Mouse (Mus musculus) kidney, embryonic 14.5 days (tissue): ENCODE measurements around the gene Ccr4. TPM values are rescaled to one million over a fixed set of nuclear protein-coding genes. Genes with fewer than 3 reads are reported as not detected.

Experiments
- ATAC-seq: fragments of 200-750 bp; cut with Nextera tagmentation; 2 replicates; pipeline ENCODE4 v1.8.0; 2017; ENCODE audit warnings: moderate number of reproducible peaks, mild to moderate bottlenecking, moderate TSS enrichment, moderate library complexity; ENCODE audit not compliant: low FRiP score, low TSS enrichment
- H3K27ac ChIP-seq: fragments of 300-500 bp; sonication (generic); 2 replicates; pipeline ENCODE4 v1.5.1; 2014; ENCODE audit warnings: low read depth, mild to moderate bottlenecking, low read length, moderate library complexity, mixed read lengths
- H3K27me3 ChIP-seq: fragments of 300-500 bp; sonication (generic); 2 replicates; pipeline ENCODE4 v1.6.1; 2014; ENCODE audit warnings: mild to moderate bottlenecking, low read length; ENCODE audit not compliant: control insufficient read depth, insufficient read depth
- H3K36me3 ChIP-seq: fragments of 300-500 bp; sonication (generic); 2 replicates; pipeline ENCODE4 v1.6.1; 2014; ENCODE audit warnings: low read length, mixed read lengths; ENCODE audit not compliant: control insufficient read depth, insufficient read depth
- H3K4me1 ChIP-seq: fragments of 300-500 bp; sonication (generic); 2 replicates; pipeline ENCODE4 v1.6.1; 2014; ENCODE audit warnings: low read length, mixed read lengths; ENCODE audit not compliant: control insufficient read depth, insufficient read depth
- H3K4me2 ChIP-seq: fragments of 300-500 bp; sonication (generic); replicated peaks from 2 replicates; pipeline ENCODE4 v1.6.1; 2014; ENCODE audit warnings: low read depth, mild to moderate bottlenecking, low read length
- H3K4me3 ChIP-seq: fragments of 300-500 bp; sonication (generic); 2 replicates; pipeline ENCODE4 v1.5.1; 2014; ENCODE audit warnings: mild to moderate bottlenecking, low read length
- H3K9ac ChIP-seq: fragments of 300-500 bp; sonication (generic); 2 replicates; pipeline ENCODE4 v1.6.1; 2014; ENCODE audit warnings: low read depth, mild to moderate bottlenecking, low read length, moderate library complexity
- H3K9me3 ChIP-seq: fragments of 300-500 bp; sonication (generic); 2 replicates; pipeline ENCODE4 v1.6.1; 2016; ENCODE audit warnings: low read length; ENCODE audit not compliant: control insufficient read depth
- WGBS: fragments of 180-500 bp; shearing (Covaris S2); extraction: QIAGEN DNeasy Blood & Tissue Kit; methylation state at CpG from one replicate; pipeline ENCODE4 v1.1.7; 2014; 5-methylcytosine and 5-hydroxymethylcytosine counted together
- polyA plus RNA-seq: library from polyadenylated mRNA; unstranded; fragments of >200 nt; fragmentation: Nextera tagmentation; extraction: Ambion mirVana; gene quantifications from 2 replicates; pipeline ENCODE4 v1.2.1, GENCODE M21; 2014

Ccr4 gene
- polyA plus RNA-seq, 1 experiment from 2014 or later = 0.68 TPM

GRCm38 (mm10) chr9:114499783-114500515, 4.8 kb downstream of the Ccr4 start:
- H3K9me3 ChIP-seq = no peaks in the 10 kb centered on the region
- 18% methylated on average over 15 of the region's 15 CpGs for WGBS
- H3K27ac ChIP-seq = no peak overlapping the region
- no peak overlapping the region for H3K9ac ChIP-seq
- H3K4me1 ChIP-seq = no peaks in the 10 kb centered on the region
- ATAC-seq = peak; percentile 55; the same call in 1 of the 2 replicates
- no peaks in the 10 kb centered on the region for H3K36me3 ChIP-seq
- H3K4me3 ChIP-seq = no peak overlapping the region
- H3K27me3 ChIP-seq = no peaks in the 10 kb centered on the region
- H3K4me2 ChIP-seq = no peak overlapping the region

- peak; percentile 84 for ATAC-seq
- Histone ChIP-seq H3K27ac (no peak overlapping the region), H3K9me3 (no peaks in the 10 kb centered on the region), H3K36me3 (no peaks in the 10 kb centered on the region), H3K4me2 (no peak overlapping the region; the same call in 1 of the 2 replicates), H3K27me3 (no peaks in the 10 kb centered on the region), H3K4me3 (no peak overlapping the region), H3K9ac (no peak overlapping the region), H3K4me1 (no peaks in the 10 kb centered on the region)
- 5% methylated on average over 11 of the region's 11 CpGs for WGBS
Measured at GRCm38 (mm10) chr9:114498218-114498617, 6.5 kb downstream of the Ccr4 start.

- WGBS = 83% methylated on average over 7 of the region's 7 CpGs
- H3K27ac ChIP-seq = no peak overlapping the region
- H3K4me1 ChIP-seq = no peaks in the 10 kb centered on the region
- no peaks in the 10 kb centered on the region for H3K27me3 ChIP-seq
- no peak for ATAC-seq
- H3K4me2 ChIP-seq = no peak overlapping the region
- H3K36me3 ChIP-seq = no peaks in the 10 kb centered on the region
- no peak overlapping the region for H3K4me3 ChIP-seq
- H3K9ac ChIP-seq = no peak overlapping the region
- no peaks in the 10 kb centered on the region for H3K9me3 ChIP-seq
Measured at GRCm38 (mm10) chr9:114496469-114496868, 8.2 kb downstream of the Ccr4 start.

- 76% methylated on average over 23 of the region's 23 CpGs for WGBS
- Histone ChIP-seq H3K27me3 (no peaks in the 10 kb centered on the region), H3K9ac (no peak overlapping the region), H3K9me3 (no peaks in the 10 kb centered on the region), H3K36me3 (no peaks in the 10 kb centered on the region), H3K4me3 (no peak overlapping the region), H3K4me2 (no peak overlapping the region), H3K27ac (no peak overlapping the region), H3K4me1 (no peaks in the 10 kb centered on the region)
- no peak for ATAC-seq
Measured at GRCm38 (mm10) chr9:114487481-114488258, 17.0 kb downstream of the Ccr4 start.

- Histone ChIP-seq H3K4me1 (no peaks in the 10 kb centered on the region), H3K4me3 (no peak overlapping the region), H3K4me2 (no peak overlapping the region), H3K9ac (no peak overlapping the region), H3K36me3 (no peaks in the 10 kb centered on the region), H3K9me3 (no peaks in the 10 kb centered on the region), H3K27ac (no peak overlapping the region), H3K27me3 (no peaks in the 10 kb centered on the region)
- ATAC-seq = no peak
- 57% methylated on average over 4 of the region's 4 CpGs for WGBS
Measured at GRCm38 (mm10) chr9:114486808-114487207, 17.9 kb downstream of the Ccr4 start.

- 87% methylated on average over 5 of the region's 5 CpGs for WGBS
- Histone ChIP-seq H3K9ac (no peak overlapping the region), H3K27me3 (no peaks in the 10 kb centered on the region), H3K27ac (no peak overlapping the region), H3K4me3 (no peak overlapping the region), H3K4me2 (no peak overlapping the region), H3K9me3 (no peaks in the 10 kb centered on the region), H3K36me3 (no peaks in the 10 kb centered on the region), H3K4me1 (no peaks in the 10 kb centered on the region)
- no peak for ATAC-seq
Measured at GRCm38 (mm10) chr9:114484771-114485170, 19.9 kb downstream of the Ccr4 start.

- H3K9me3 ChIP-seq = no peaks in the 10 kb centered on the region
- WGBS = 80% methylated on average over 3 of the region's 3 CpGs
- no peaks in the 10 kb centered on the region for H3K36me3 ChIP-seq
- H3K4me3 ChIP-seq = no peak overlapping the region
- no peak overlapping the region for H3K9ac ChIP-seq
- H3K27ac ChIP-seq = no peak overlapping the region
- no peaks in the 10 kb centered on the region for H3K27me3 ChIP-seq
- no peak overlapping the region for H3K4me2 ChIP-seq
- ATAC-seq = no peak
- H3K4me1 ChIP-seq = no peaks in the 10 kb centered on the region
Measured at GRCm38 (mm10) chr9:114480940-114481339, 23.8 kb downstream of the Ccr4 start.

- 90% methylated on average over 9 of the region's 9 CpGs for WGBS
- ATAC-seq = no peak
Measured at GRCm38 (mm10) chr9:114477019-114477418, 27.7 kb downstream of the Ccr4 start.

GRCm38 (mm10) chr9:114471892-114472291, 32.8 kb downstream of the Ccr4 start:
- Histone ChIP-seq H3K9ac (no peak overlapping the region), H3K4me3 (no peak overlapping the region), H3K27ac (no peak overlapping the region), H3K4me2 (no peak overlapping the region), H3K27me3 (no peaks in the 10 kb centered on the region), H3K4me1 (no peaks in the 10 kb centered on the region), H3K9me3 (no peaks in the 10 kb centered on the region), H3K36me3 (no peaks in the 10 kb centered on the region)
- ATAC-seq = no peak
- WGBS = 71% methylated on average over 7 of the region's 7 CpGs

More at GRCm38 (mm10) chr9:114477019-114477418, 27.7 kb downstream of the Ccr4 start:
- no peak overlapping the region for H3K27ac ChIP-seq
- H3K4me2 ChIP-seq = no peak overlapping the region
- no peaks in the 10 kb centered on the region for H3K9me3 ChIP-seq
- no peaks in the 10 kb centered on the region for H3K36me3 ChIP-seq
- no peaks in the 10 kb centered on the region for H3K4me1 ChIP-seq
- no peak overlapping the region for H3K4me3 ChIP-seq
- H3K27me3 ChIP-seq = no peaks in the 10 kb centered on the region
- no peak overlapping the region for H3K9ac ChIP-seq
